Mouse (Mus musculus): ENCODE measurements at regions not wholly inside any gene's neighbourhood (a gene's known extent, or its start where the extent isn't known, plus 50 kb on each side); places are given as distances from the start of the nearest gene placed in this dataset.

GRCm38 (mm10) chr16:19146290-19146983 is 167.4 kb downstream of the Olfr164 start:
- peak; percentile 47; the same call in 1 of the 2 replicates for TF ChIP-seq CTCF (IDR thresholded peaks at IDR 0.05; ENCODE audit: low read depth, low read length)
- TF ChIP-seq POLR2AphosphoS5 (IDR thresholded peaks at IDR 0.05; ENCODE audit: insufficient replicate concordance, low read depth, low read length): no peak
- DNase-seq (ENCODE audit: low spot score): no peak
- Histone ChIP-seq H3K9me3 (replicated peaks) (no peaks in the 10 kb centered on the region), H3K4me3 (ENCODE audit: low read depth, low read length) (no peak overlapping the region), H3K27me3 (ENCODE audit: insufficient read depth, low read length) (0 out of 2 replicates have a peak, but pooled peaks cover 2% of the 10 kb centered on the region), H3K4me1 (ENCODE audit: insufficient read depth, low read depth, low read length) (no peaks in the 10 kb centered on the region), H3K36me3 (replicated peaks) (no peaks in the 10 kb centered on the region)
- no peak for ATAC-seq (ENCODE audit: extremely low read depth, insufficient number of reproducible peaks, low FRiP score, poor library complexity, severe bottlenecking)
